Mouse (Mus musculus) ES-Bruce4 (cell line): ENCODE data around the gene Ppp2r5c.

Experiments used
- CTCF ChIP-seq: IDR thresholded peaks from one replicate; pipeline ENCODE4 v1.8.1; 2011; ENCODE audit warnings: low read depth, low read length
- POLR2A ChIP-seq: IDR thresholded peaks from one replicate; pipeline ENCODE4 v1.8.1; 2011; ENCODE audit warnings: low read length; ENCODE audit not compliant: insufficient read depth

GRCm38 (mm10) chr12:110588622-110589021 lies 141.7 kb downstream of the Ppp2r5c start:
- TF ChIP-seq CTCF (no peak), POLR2A (no peak)
